8 mouse cellular contexts compared by ENCODE assay signal in genomic region chr3:96600639-96601250, GRCm38 (mm10). TPM values are rescaled to one million over a fixed set of nuclear protein-coding genes. Genes with fewer than 3 reads are reported as not detected.
A peak's percentile ranks its signal among the peaks of the same experiment; 100 is the strongest.
DNase-seq lines count a peak whose midpoint lies in the region; ATAC-seq lines count a peak whose summit lies in the region.

Gene Lix1l, plus strand, starts transcription at chr3:96601149.

- peak within 1 kb of the TSS; percentile 77 for H3K9ac ChIP-seq in intestine, embryonic 15.5 days
- peak within 1 kb of the TSS; percentile 88 for H3K9ac ChIP-seq in midbrain, embryonic 11.5 days (ENCODE audit: low read length)

- H3K4me3 ChIP-seq in intestine, embryonic 15.5 days (replicated peaks), result peak within 1 kb of the TSS; percentile 71
- peak within 1 kb of the TSS; percentile 90 for H3K4me3 ChIP-seq in midbrain, embryonic 11.5 days (ENCODE audit: low read depth, low read length)

- peak within 1 kb of the TSS; percentile 98 for H3K27ac ChIP-seq in intestine, embryonic 15.5 days
- peak within 1 kb of the TSS; percentile 88 for H3K27ac ChIP-seq in midbrain, embryonic 11.5 days (ENCODE audit: low read depth, low read length)

- H3K27me3 ChIP-seq in intestine, embryonic 15.5 days (replicated peaks), result peaks cover 30% of the 10 kb centered on the region
- H3K27me3 ChIP-seq in midbrain, embryonic 11.5 days (ENCODE audit: control insufficient read depth, insufficient read depth, low read length), result peaks cover 16% of the 10 kb centered on the region; the same call in 1 of the 2 replicates

- peak; percentile 94 for ATAC-seq in intestine, embryonic 15.5 days
- peak; percentile 95 for ATAC-seq in midbrain, embryonic 11.5 days (ENCODE audit: low FRiP score)

- DNase-seq in adrenal gland, adult 8-10 months, result peak; percentile 96
- DNase-seq in embryo, embryonic 11.5 days (ENCODE audit: low read depth, low spot score), result peak; percentile 92
- peak; percentile 89 to 93 for DNase-seq in gastrocnemius, postnatal 4 days (ENCODE audit: low spot score in 2 of 2)
- DNase-seq in left cerebral cortex, postnatal 4 days, result peak; percentile 91
- DNase-seq in midbrain, embryonic 11.5 days (ENCODE audit: low spot score, missing footprints), result peak; percentile 98
- DNase-seq in right cerebral cortex, postnatal 4 days, result peak; percentile 86
- peak; percentile 95 for DNase-seq in yolk sac, embryonic 10.5 days (ENCODE audit: low spot score)

- H3K36me3 ChIP-seq in intestine, embryonic 15.5 days, result no peaks in the 10 kb centered on the region
- H3K36me3 ChIP-seq in midbrain, embryonic 11.5 days (ENCODE audit: control insufficient read depth, insufficient read depth, low read length), result no peaks in the 10 kb centered on the region

- peaks cover 43% of the 10 kb centered on the region for H3K4me1 ChIP-seq in intestine, embryonic 15.5 days (replicated peaks)
- H3K4me1 ChIP-seq in midbrain, embryonic 11.5 days (ENCODE audit: control insufficient read depth, insufficient read depth, low read length), result peaks cover 51% of the 10 kb centered on the region

- intact Hi-C loops in left cerebral cortex, postnatal 4 days (cut with DNase I), result loop anchor here (5.0 kb wide), 1 partner anchor 37 kb away; the partner anchor contains the start of genes Gm42957 and Pex11b

- no peaks in the 10 kb centered on the region for H3K9me3 ChIP-seq in intestine, embryonic 15.5 days
- no peaks in the 10 kb centered on the region for H3K9me3 ChIP-seq in midbrain, embryonic 11.5 days (ENCODE audit: control insufficient read depth, low read length)

- H3K4me2 ChIP-seq in intestine, embryonic 15.5 days (replicated peaks), result peak within 1 kb of the TSS; percentile 80
- H3K4me2 ChIP-seq in midbrain, embryonic 11.5 days, result peak within 1 kb of the TSS; percentile 71

- WGBS in intestine, embryonic 15.5 days, result 1% methylated on average over 27 of the region's 27 CpGs
- 1% methylated on average over 27 of the region's 27 CpGs for WGBS in midbrain, embryonic 11.5 days

RNA-seq across cellular contexts. Expression of gene Lix1l, which starts in this region (rescaled TPM):
- 10 to 100 TPM; 47.8 to 57.8 (median 54.5) TPM for total RNA-seq in adrenal gland, adult 8-10 months (2022)
- 10 to 100 TPM; 41.8 to 42.9 TPM for total RNA-seq in gastrocnemius, postnatal 4 days (2021)
- polyA plus RNA-seq in intestine, embryonic 15.5 days (2015; fragmentation: Nextera tagmentation; extraction: Ambion mirVana), result 4.8 and 5.7 TPM in 2 replicates
- total RNA-seq in left cerebral cortex, postnatal 4 days (2021), result 10 to 100 TPM; 55.2 to 64.1 TPM
- polyA plus RNA-seq in midbrain, embryonic 11.5 days (2014; fragmentation: Nextera tagmentation; extraction: Ambion mirVana), result 6.4 TPM in 2 replicates

Comparison
In these comparisons a context has a peak if more than half of its experiments do, and no peak if none do; other contexts are left out.
1. Peak in every context shown above with its lines: DNase-seq, ATAC-seq, H3K4me3 ChIP-seq and H3K27ac ChIP-seq.